Mouse (Mus musculus) lung, adult 2 months (tissue): ENCODE results near the gene Rpap2. TPM values are rescaled to one million over a fixed set of nuclear protein-coding genes. Genes with fewer than 3 reads are reported as not detected.

Experiments
- DNase-seq: peaks from one replicate; pipeline ENCODE4 v3.0.0; 2022
- H3K4me1 ChIP-seq: fragments of 200-500 bp; 2 replicates; pipeline ENCODE4 v1.6.1; 2011; ENCODE audit warnings: low read length; ENCODE audit not compliant: control insufficient read depth, insufficient read depth
- H3K4me3 ChIP-seq: fragments of 200-500 bp; replicated peaks from 2 replicates; pipeline ENCODE3; 2011; ENCODE audit warnings: low read depth, mild to moderate bottlenecking, control low read depth, low read length; ENCODE audit errors: extremely low read depth
- CTCF ChIP-seq: fragments of 200-500 bp; IDR thresholded peaks from 2 replicates; pipeline ENCODE4 v1.5.1; 2011; ENCODE audit warnings: mild to moderate bottlenecking, low read length, control low read depth; ENCODE audit not compliant: insufficient read depth
- POLR2A ChIP-seq: fragments of 200-500 bp; IDR thresholded peaks from 2 replicates; pipeline ENCODE4 v1.6.1; 2011; ENCODE audit warnings: low read depth, mild to moderate bottlenecking, control low read depth, low read length, borderline replicate concordance; ENCODE audit errors: extremely low read depth
- WGBS: fragments of 180-500 bp; shearing (Covaris S2); methylation state at CpG from one replicate; pipeline ENCODE4 v1.1.7; 2018; 5-methylcytosine and 5-hydroxymethylcytosine counted together
- polyA plus RNA-seq: library from polyadenylated mRNA; depleted of rRNA; stranded (reverse); fragments of >200 nt; gene quantifications from 2 replicates; pipeline ENCODE4 v1.2.3, GENCODE M21; 2012

Rpap2 gene
- polyA plus RNA-seq, 1 experiment = 2.5 TPM

DNA sequence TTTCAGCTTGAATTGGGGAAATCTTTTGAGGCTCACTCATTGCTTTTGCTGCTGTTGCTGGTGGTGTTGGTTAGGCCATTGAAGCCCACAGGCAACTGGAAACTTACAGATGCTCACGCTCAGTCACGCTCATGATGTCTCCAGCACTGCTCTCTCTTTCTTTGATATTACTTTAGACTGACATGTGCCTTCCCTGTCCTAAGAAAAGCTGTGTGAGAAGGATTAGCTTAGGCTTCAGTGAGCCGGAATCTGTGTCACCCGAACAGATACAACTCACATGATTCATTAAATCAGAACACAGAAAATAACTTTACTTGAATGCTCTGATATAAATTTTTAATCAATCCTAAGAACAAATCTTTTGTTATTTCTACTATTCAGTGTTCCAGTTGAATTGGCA is 36.5 kb downstream of the Rpap2 start:
- Histone ChIP-seq H3K4me3 (no peak overlapping the region), H3K4me1 (no peaks in the 10 kb centered on the region)
- DNase-seq = no peak
- WGBS = 97% methylated on average over 4 of the region's 4 CpGs
- TF ChIP-seq POLR2A (no peak), CTCF (no peak)

GRCm38 (mm10) chr5:107637106-107637505 is 39.9 kb downstream of the Rpap2 start:
- Histone ChIP-seq H3K4me1 (no peaks in the 10 kb centered on the region), H3K4me3 (no peak overlapping the region)
- TF ChIP-seq POLR2A (no peak), CTCF (no peak)
- no peak for DNase-seq
- 78% methylated on average over 1 of the region's 1 CpGs for WGBS

DNA sequence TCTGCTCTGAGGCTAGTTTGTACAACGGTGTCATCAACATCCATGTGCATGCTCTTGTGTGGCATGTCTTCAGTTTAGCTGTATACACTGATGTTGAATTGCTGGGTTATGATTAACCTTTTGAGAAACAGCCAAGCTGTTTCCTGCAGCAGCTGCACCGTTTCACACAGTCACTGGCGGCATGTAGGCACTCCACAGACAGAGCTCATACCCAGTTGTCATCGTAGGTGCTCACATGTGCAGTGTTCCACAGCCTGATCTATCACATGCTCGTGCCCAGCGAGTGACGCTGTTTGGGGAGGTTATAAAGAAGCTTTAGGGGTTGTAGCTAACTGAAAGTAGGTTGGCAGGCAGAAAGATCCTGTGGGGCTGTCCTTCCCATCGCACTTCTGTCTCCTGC is 41.2 kb downstream of the Rpap2 start:
- no peak for DNase-seq
- TF ChIP-seq POLR2A (no peak), CTCF (no peak)
- WGBS = 80% methylated on average over 8 of the region's 8 CpGs

DNA sequence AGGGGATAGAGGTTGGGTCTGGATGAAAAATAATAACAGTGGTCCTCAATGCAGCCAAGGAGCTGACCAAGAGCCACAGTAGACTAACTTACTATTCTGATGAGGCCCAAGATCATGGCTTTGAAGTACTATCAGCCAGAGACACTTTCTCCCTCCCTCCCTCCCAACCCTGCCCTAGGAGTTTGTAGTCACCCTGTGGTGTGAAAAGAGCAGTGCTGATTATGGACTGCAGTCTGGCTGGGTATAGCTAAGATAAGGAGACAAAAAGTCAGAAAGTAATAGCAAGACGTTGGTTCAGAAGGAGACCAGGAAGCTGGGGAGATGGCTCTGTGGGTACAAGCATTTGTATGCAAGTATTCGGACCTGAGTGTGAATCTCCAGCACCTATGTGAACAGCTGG is 47.4 kb downstream of the Rpap2 start:
- TF ChIP-seq CTCF = no peak
- TF ChIP-seq POLR2A = no peak
- H3K4me3 ChIP-seq = no peak overlapping the region
- no peak for DNase-seq
- 92% methylated on average over 2 of the region's 2 CpGs for whole genome bisulfite sequencing
- H3K4me1 ChIP-seq = no peaks in the 10 kb centered on the region

More for the DNA sequence above, 41.2 kb downstream of the Rpap2 start:
- Histone ChIP-seq H3K4me3 (no peak overlapping the region), H3K4me1 (no peaks in the 10 kb centered on the region)

- Histone ChIP-seq H3K4me3 (no peak overlapping the region), H3K4me1 (no peaks in the 10 kb centered on the region)
- TF ChIP-seq POLR2A = no peak
- no peak for TF ChIP-seq CTCF
- DNase-seq = no peak
- 87% methylated on average over 2 of the region's 2 CpGs for WGBS
Observed at GRCm38 (mm10) chr5:107645935-107646334, 48.8 kb downstream of the Rpap2 start.

DNA sequence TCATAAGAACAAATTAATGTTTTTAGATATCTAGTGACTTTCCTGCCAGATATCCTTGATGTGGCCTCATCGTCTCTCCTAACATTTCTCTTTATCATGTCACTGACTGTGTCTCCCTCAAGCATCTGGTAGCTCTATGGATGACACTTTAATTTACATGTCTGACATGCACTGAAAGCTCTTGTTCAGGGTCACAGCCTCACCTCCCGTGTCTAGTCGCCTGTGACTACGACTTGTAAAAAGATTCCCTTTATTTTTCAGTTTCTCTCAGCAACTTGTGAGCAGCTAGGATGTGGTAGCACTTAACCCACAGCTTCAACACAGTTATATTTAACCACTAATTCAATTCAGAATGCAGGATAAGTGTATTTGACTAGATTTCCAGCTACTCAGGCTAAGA is 50.4 kb downstream of the Rpap2 start:
- no peak overlapping the region for H3K4me3 ChIP-seq
- DNase-seq = no peak
- 80% methylated on average over 4 of the region's 4 CpGs for WGBS

DNA sequence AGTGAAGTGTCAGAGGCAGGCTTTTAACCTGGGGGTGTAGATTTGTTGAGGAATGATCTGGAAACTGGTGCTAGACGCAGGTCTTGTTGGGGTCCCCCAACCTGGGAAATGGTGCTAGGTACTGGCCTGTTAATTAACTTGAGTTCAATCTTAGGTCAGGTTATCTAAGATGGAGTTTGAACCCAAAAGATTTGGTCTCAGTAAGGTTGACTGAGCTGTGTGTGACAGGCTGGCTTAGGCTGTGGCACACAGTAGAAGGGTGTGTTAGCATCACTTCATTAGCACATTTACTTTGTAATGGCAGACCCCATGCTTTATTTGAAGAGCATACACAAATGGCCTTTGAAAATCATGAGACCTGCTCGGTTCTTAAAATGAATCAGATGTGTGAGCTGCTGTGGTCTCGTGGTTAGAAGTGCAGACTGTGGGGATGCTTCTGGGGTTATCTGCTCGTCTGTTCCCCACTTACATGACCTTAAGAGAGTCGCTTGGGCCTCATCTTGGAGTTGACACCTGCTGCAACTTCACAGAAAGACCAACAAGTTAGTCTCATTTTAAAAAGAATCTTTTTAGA is 51.5 kb downstream of the Rpap2 start:
- TF ChIP-seq CTCF (no peak), POLR2A (no peak)
- H3K4me3 ChIP-seq = no peak overlapping the region
- WGBS = 71% methylated on average over 5 of the region's 5 CpGs
- DNase-seq = no peak
- H3K4me1 ChIP-seq = no peaks in the 10 kb centered on the region

More for the DNA sequence above, 50.4 kb downstream of the Rpap2 start:
- TF ChIP-seq POLR2A (no peak), CTCF (no peak)
- H3K4me1 ChIP-seq = no peaks in the 10 kb centered on the region

DNA sequence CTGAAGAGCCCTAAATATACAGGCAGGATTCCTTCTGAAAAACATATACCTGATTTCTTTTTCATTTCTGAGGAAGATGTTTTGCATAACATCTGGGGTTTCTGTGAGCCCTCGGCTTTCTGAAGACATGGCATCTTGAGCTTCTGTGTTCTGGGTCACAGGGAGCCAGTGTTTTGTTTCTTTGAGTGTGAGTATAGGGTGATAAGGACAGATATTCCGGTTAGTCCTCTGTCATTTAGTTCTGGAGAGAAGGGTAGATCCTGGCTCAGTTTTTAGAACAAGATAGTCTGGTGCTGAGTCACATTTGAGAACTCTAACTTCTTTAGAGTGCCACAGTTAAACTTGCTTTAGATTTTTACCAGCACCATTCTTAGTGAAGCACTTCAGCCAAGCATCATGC is 52.5 kb downstream of the Rpap2 start:
- Histone ChIP-seq H3K4me1 (no peaks in the 10 kb centered on the region), H3K4me3 (no peak overlapping the region)
- DNase-seq = no peak
- TF ChIP-seq CTCF = no peak
- no peak for TF ChIP-seq POLR2A
- 77% methylated on average over 2 of the region's 2 CpGs for WGBS

GRCm38 (mm10) chr5:107650427-107650826 is 53.3 kb downstream of the Rpap2 start:
- TF ChIP-seq POLR2A (no peak), CTCF (no peak)
- 91% methylated on average over 1 of the region's 1 CpGs for WGBS
- Histone ChIP-seq H3K4me1 (no peaks in the 10 kb centered on the region), H3K4me3 (no peak overlapping the region)
- no peak for DNase-seq

DNA sequence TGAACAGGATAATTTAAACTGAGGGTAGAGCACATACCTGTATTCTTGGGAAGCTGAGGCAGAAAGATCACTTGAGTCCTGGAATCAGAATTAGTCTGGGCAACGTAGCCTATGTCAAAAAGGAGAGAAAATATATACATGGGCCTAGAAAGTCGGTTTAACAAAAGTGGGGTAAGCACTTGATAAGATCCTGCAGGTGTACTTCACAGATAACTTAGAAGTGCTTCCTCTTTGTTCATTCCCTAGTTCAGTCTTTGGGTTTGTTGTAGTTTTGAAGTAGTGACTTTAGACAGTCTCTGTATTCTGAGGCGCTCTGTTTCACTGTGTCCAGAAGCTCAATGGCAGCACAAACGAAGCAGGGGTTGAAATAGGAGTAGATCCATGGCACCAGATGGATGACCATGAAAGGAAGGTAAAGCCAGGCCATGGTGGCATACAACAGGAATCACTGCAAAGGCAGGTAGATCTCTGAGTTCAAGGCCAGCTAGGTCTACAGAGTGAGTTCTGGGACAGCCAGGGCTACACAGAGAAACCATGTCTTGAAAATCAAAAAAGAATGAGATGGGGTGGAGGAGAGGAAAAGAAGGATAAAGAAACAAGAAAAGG is 55.0 kb downstream of the Rpap2 start:
- Histone ChIP-seq H3K4me1 (no peaks in the 10 kb centered on the region), H3K4me3 (no peak overlapping the region)
- 83% methylated on average over 4 of the region's 4 CpGs for WGBS
- DNase-seq = no peak
- TF ChIP-seq CTCF = no peak
- TF ChIP-seq POLR2A = no peak

DNA sequence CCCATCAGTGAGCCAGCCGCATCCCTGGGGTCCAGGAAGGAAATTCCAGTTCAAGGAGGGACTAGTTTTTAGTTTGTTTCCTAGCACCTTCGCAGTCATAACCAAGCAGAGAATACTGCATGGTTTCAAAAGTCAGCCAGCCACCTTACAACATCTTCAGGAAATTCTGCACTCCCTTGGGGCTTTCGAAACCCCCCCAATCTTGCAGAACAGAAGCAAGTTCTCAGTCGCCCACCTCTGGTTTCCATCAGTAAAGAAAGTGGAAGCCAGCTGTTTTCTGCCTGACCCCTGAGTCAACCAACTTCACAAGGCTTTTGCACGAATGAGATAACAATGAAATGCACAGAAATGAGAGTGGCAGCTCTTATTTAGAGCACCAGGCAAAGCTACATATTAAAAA is 81.2 kb downstream of the Rpap2 start:
- no peak for DNase-seq
- 55% methylated on average over 5 of the region's 5 CpGs for WGBS
- Histone ChIP-seq H3K4me3 (no peak overlapping the region), H3K4me1 (no peaks in the 10 kb centered on the region)
- no peak for TF ChIP-seq POLR2A
- no peak for TF ChIP-seq CTCF

DNA sequence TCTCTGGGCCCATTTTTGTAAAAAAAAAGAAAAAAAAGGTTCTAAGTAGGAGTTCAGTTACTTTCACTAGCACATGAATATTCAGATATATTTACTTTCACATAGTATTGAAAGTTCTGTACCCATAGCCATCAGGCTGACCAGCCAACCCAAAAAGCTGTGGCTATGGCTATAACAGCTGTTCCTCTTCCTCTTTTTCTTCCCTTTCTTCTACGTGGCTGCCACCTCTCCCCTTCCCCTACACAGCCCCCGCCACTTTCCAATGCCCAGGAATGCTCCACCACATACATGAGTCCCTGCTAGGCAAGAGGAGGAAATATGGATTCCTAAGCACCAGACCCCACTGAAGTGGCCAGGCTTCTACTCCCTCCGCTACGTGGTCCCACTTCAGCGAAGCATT is 84.1 kb downstream of the Rpap2 start:
- WGBS = 76% methylated on average over 5 of the region's 5 CpGs
- no peak for DNase-seq
- TF ChIP-seq CTCF (no peak), POLR2A (no peak)
- Histone ChIP-seq H3K4me3 (no peak overlapping the region), H3K4me1 (no peaks in the 10 kb centered on the region)
